Mouse (Mus musculus): ENCODE results near the gene Samhd1.

DNA sequence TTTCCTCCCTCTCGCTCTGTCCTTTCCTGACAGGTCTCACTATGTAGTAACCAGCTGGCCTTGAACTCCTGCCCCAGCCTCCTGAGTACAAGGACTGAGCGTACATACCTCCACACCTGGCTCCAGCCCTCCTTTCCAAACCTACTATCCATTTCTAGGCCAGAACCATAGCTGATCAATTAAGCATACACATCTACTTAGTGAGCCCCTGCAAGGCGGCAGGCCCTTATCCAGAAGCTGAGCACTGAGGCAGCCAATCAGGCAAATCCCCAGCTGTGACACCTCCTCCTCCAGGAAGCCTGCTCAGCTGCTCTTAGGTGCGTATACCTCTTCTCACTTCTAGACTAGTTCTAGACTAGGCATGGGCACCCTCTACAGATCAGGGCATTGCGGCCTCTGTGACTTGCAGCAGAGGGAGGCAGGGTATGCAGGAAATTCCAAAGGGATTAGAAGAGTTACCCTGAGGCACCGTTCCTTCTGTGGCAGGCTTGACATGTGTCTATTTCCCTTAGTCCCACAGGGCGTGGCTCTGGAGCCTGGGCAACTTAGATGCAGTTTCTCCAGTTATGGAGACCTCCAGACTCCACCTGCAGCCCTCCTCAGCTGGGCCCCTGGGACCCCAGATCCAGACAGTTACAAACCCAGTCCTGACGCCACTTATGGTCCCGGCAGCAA, 62.6 kb downstream of the Samhd1 start:
- no peak for TF ChIP-seq POLR2A (IDR thresholded peaks at IDR 0.05; ENCODE audit: control insufficient read depth, low read depth, low read length)
- no peak for TF ChIP-seq CTCF (IDR thresholded peaks at IDR 0.05; ENCODE audit: control insufficient read depth, insufficient read depth, insufficient replicate concordance, low read depth, low read length)
